Mouse (Mus musculus) bone marrow macrophage, adult 2 months (primary cell): ENCODE measurements at regions not wholly inside any gene's neighbourhood (a gene's known extent, or its start where the extent isn't known, plus 50 kb on each side); places are given as distances from the start of the nearest gene placed in this dataset.

Experiments
- H3K27ac ChIP-seq: 2 replicates; pipeline ENCODE4 v1.5.1; 2012; ENCODE audit warnings: low read depth, low read length; ENCODE audit not compliant: insufficient read depth
- H3K4me1 ChIP-seq: 2 replicates; pipeline ENCODE4 v1.6.1; 2012; ENCODE audit warnings: low read length; ENCODE audit not compliant: control insufficient read depth, insufficient read depth
- H3K4me3 ChIP-seq: 2 replicates; pipeline ENCODE4 v1.5.1; 2012; ENCODE audit warnings: mild to moderate bottlenecking, low read length, moderate library complexity; ENCODE audit not compliant: insufficient read depth
- CTCF ChIP-seq: IDR thresholded peaks from 2 replicates; pipeline ENCODE4 v1.5.1; 2012; ENCODE audit warnings: low read depth, mild to moderate bottlenecking, low read length, moderate library complexity
- POLR2A ChIP-seq: IDR thresholded peaks from 2 replicates; pipeline ENCODE4 v1.6.1; 2012; ENCODE audit warnings: mild to moderate bottlenecking, low read depth, low read length, borderline replicate concordance

- no peak overlapping the region for H3K27ac ChIP-seq
- TF ChIP-seq POLR2A (no peak), CTCF (no peak)
- no peak overlapping the region for H3K4me3 ChIP-seq
- H3K4me1 ChIP-seq: no peaks in the 10 kb centered on the region
Observed at GRCm38 (mm10) chr9:118255200-118255733, 105.3 kb upstream of the Cmc1 start.

- no peak for TF ChIP-seq POLR2A
- no peak for TF ChIP-seq CTCF
- no peak overlapping the region for H3K4me3 ChIP-seq
- H3K27ac ChIP-seq: no peak overlapping the region
- H3K4me1 ChIP-seq: no peaks in the 10 kb centered on the region
Observed at GRCm38 (mm10) chr9:118255751-118256266, 105.8 kb upstream of the Cmc1 start.

GRCm38 (mm10) chr9:118266298-118266697, 116.3 kb upstream of the Cmc1 start:
- H3K4me1 ChIP-seq: no peaks in the 10 kb centered on the region
- H3K27ac ChIP-seq: no peak overlapping the region
- TF ChIP-seq POLR2A (no peak), CTCF (no peak)

GRCm38 (mm10) chr9:118271681-118272080, 121.7 kb upstream of the Cmc1 start:
- no peak overlapping the region for H3K27ac ChIP-seq
- no peak for TF ChIP-seq CTCF
- no peak for TF ChIP-seq POLR2A
- no peaks in the 10 kb centered on the region for H3K4me1 ChIP-seq
- H3K4me3 ChIP-seq: no peak overlapping the region

More at GRCm38 (mm10) chr9:118266298-118266697, 116.3 kb upstream of the Cmc1 start:
- H3K4me3 ChIP-seq: no peak overlapping the region

- Histone ChIP-seq H3K4me1 (no peaks in the 10 kb centered on the region), H3K4me3 (no peak overlapping the region), H3K27ac (no peak overlapping the region)
- TF ChIP-seq POLR2A (no peak), CTCF (no peak)
Observed at GRCm38 (mm10) chr9:118272713-118273407, 122.9 kb upstream of the Cmc1 start.

GRCm38 (mm10) chr9:118285481-118285880, 135.5 kb upstream of the Cmc1 start:
- Histone ChIP-seq H3K4me1 (no peaks in the 10 kb centered on the region), H3K27ac (no peak overlapping the region), H3K4me3 (no peak overlapping the region)
- TF ChIP-seq POLR2A (no peak), CTCF (no peak)

GRCm38 (mm10) chr9:118287606-118288005, 137.6 kb upstream of the Cmc1 start:
- Histone ChIP-seq H3K4me3 (no peak overlapping the region), H3K4me1 (no peaks in the 10 kb centered on the region), H3K27ac (no peak overlapping the region)
- TF ChIP-seq POLR2A (no peak), CTCF (no peak)

- no peak for TF ChIP-seq CTCF
- TF ChIP-seq POLR2A: no peak
- Histone ChIP-seq H3K27ac (no peak overlapping the region), H3K4me3 (no peak overlapping the region)
Observed at GRCm38 (mm10) chr9:118292836-118293235, 142.9 kb upstream of the Cmc1 start.

GRCm38 (mm10) chr9:118294011-118294410, 144.0 kb upstream of the Cmc1 start:
- Histone ChIP-seq H3K4me3 (no peak overlapping the region), H3K4me1 (no peaks in the 10 kb centered on the region), H3K27ac (no peak overlapping the region)
- TF ChIP-seq POLR2A (no peak), CTCF (no peak)

More at GRCm38 (mm10) chr9:118292836-118293235, 142.9 kb upstream of the Cmc1 start:
- H3K4me1 ChIP-seq: no peaks in the 10 kb centered on the region

GRCm38 (mm10) chr9:118302785-118303384, 152.9 kb upstream of the Cmc1 start:
- Histone ChIP-seq H3K27ac (no peak overlapping the region), H3K4me3 (no peak overlapping the region), H3K4me1 (no peaks in the 10 kb centered on the region)
- no peak for TF ChIP-seq CTCF
- TF ChIP-seq POLR2A: no peak
